Mouse (Mus musculus) telencephalon, adult 2 months (tissue): ENCODE data around the gene Ntm.

Source experiments
- DNase-seq: peaks from one replicate; pipeline ENCODE4 v3.0.0-alpha.2; 2011; ENCODE audit warnings: low read depth, low spot score

Gene Ntm

DNA sequence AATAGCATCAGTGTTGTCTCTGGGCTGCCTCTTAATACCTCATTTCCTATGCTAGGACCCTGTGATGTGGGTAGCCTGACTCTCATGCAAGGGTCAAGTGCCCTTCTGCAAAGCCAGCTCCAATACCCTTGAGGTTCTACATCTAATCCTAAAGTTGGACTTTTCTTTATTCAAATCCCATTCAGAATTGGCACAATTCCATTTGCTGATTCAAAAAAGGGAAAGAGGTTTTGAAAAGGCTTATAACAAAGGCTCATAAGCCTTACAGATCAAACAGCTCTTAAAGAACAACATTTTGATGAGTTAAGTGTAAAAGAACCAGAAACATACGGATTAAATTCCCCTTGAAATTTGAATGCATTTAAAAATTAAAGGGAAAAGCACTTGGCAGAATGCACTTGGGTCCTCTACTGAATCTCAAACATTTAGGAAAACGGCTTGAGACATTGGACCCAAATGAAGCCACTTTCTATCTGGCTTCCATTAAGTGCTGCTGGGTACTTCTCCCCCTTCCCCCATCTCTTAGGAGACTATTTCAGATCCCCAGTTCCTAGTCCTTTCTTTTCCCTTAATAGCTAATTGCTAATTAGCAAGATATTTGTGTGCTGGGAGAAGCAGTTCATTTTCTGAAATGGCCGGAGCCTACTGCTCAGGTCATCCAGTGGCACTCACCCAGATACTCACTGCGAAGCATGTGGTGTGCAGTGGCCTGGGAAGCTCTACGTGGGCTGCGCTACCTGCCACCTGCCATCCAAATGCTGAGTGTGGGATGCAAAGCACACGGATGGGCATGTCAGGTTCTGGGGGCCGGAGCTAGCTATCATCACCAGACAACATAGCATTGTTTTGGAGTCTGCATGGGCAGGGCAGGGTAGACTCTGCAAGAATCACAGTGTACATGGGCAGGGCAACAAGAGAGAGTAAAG, 720.2 kb downstream of the Ntm start:
- no peak for DNase-seq

DNA sequence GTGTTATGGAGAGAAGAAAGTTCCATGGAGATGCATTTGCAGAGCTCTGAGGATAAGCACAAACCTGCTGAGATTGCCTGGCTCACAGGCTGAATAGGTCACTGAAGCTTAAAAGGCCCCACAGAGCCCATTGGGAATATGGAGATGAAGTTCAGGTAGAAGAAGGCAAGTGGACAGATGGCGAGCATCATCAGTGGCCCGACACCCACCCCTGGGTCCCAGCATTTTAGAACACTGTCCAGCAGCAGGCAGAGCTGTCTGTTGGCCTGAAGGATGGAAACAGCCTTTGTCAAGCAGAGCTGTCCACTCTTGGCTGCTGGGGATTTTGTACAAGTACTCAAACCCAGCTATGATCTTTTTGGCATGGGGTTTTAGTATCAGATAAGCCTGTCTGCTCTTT, 722.1 kb downstream of the Ntm start:
- DNase-seq, result no peak

GRCm38 (mm10) chr9:29238973-29239372, 724.0 kb downstream of the Ntm start:
- DNase-seq, result no peak

GRCm38 (mm10) chr9:29236752-29237151, 726.2 kb downstream of the Ntm start:
- no peak for DNase-seq

DNA sequence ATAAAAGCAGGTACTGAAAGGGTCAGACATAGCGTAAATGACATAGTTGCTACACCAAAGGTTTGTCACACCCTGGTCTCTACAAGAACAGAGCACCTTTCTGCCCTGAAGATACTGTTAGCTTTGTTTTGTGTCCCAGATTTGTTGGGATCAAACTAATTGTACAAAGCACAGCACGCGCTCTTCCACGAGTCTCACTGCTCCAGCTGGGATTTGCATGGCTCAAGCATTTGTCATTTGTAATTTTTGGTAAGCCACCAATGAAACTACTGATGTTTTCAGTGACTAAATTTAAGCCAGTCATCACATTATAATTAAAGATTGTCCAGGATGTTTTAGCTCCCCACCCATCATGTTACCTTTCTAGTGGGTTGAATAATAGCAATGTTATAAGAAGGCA, 735.2 kb downstream of the Ntm start:
- DNase-seq, result no peak

DNA sequence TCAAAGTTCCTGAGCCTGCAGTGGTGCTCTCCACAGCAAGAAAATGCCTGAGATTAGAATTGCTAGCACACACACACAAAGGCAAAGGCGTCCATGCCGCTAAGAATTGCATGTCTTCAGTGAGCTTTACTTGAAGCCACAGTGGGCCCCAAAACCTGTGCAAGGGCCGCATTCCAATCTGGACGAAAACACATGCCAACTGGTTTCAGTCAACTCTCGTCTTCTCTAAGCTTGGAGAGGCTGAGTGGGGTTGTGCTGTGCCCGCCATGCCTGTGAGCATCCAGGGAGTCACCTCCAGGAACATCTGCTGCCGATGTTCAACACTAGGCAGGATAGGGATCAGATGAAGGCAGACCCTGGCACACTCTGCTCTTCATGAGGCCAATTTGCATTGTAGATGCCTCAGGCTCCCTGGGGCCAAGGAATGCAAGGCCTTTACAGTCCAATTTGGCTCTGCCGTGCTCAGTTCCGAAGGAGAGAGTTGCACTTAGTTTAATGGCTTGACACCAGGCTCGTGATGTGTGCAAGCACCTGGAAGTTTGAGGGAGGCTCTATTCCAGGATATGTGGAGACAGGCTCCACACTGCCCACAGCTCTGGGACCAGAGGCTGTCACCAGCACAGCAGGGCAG, 739.9 kb downstream of the Ntm start:
- no peak for DNase-seq

DNA sequence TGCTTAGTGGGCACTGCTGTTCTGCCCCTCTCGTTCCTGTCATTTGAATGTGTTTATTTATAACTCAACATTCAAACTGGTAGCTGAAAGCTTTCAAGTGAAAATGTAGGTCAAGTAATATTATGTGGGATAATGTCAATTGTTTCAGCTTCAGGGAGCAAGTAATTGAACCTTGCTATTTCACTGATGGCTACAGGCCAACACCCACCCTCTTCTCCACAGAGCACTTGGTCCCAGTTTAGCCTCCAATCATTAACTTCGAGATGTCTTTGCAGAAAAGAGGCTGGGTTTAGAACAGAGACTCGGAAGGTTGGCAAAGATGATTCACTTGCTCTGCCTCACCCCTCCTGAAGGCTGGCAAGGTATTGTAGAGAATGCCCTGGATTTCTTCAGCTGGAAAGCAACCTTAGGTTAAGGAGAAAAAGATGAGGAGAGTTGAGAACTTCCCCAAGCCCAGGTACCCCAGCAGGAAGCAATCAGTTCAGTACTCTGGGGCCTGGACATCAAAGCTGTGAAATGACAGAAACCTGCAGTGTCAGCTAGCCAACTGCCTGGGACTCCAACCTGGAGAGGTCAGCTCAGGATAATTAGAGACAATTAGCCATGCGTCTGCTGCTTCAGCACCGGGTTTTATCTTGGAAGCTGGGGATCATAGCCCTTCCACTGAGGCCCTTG, 741.9 kb downstream of the Ntm start:
- DNase-seq, result no peak

GRCm38 (mm10) chr9:29220493-29220892, 742.4 kb downstream of the Ntm start:
- no peak for DNase-seq

- DNase-seq, result no peak
Observed at GRCm38 (mm10) chr9:29217951-29218350, 745.0 kb downstream of the Ntm start.

DNA sequence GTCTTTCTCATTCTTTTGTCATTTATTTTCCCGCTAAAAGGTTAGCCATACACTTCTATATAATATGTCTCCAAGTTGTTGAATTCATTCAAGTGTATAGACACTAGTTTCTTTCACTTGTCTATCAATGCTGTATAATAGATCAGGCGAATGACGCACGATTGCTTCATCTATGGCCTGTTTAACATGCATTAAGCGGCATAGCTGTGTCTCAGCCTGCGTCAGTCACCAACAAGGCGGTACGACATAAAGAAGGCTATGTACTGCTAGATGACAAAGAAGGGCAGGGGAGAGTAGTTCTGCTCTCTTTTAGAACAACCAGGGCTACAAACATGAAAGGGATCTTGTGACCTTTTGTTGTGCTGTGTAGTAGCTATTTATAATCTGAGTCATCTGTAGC, 746.4 kb downstream of the Ntm start:
- no peak for DNase-seq

GRCm38 (mm10) chr9:29215796-29216195, 747.1 kb downstream of the Ntm start:
- DNase-seq, result no peak

DNA sequence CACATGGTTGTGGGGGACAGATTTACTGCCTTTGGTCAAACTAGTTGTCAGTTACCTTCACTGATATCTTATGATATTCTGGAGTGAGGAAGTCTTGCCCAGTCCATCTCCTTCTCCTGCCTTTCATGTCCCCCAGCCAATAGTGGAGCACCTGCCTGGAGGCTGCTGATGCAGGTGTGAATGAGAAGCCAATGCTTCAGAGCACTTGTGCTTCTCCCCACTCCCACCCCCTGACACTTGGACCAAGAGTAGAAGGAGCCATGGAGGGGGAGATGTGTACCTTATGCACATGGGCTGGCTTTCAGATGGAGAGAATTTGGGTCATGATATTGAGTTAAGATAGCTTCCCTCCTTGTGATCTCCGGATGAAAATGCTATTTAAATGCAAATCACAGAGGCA, 747.7 kb downstream of the Ntm start:
- DNase-seq, result no peak

- DNase-seq, result no peak
Observed at GRCm38 (mm10) chr9:29209243-29209642, 753.7 kb downstream of the Ntm start.

- no peak for DNase-seq
Observed at GRCm38 (mm10) chr9:29208142-29208541, 754.8 kb downstream of the Ntm start.

GRCm38 (mm10) chr9:29205680-29206079, 757.3 kb downstream of the Ntm start:
- no peak for DNase-seq

- no peak for DNase-seq
Observed at GRCm38 (mm10) chr9:29202196-29202595, 760.7 kb downstream of the Ntm start.

- peak; percentile 58 for DNase-seq
Observed at GRCm38 (mm10) chr9:29201163-29202053, 761.5 kb downstream of the Ntm start.

GRCm38 (mm10) chr9:29197046-29197445, 765.9 kb downstream of the Ntm start:
- no peak for DNase-seq

- no peak for DNase-seq
Observed at GRCm38 (mm10) chr9:29194265-29194664, 768.7 kb downstream of the Ntm start.

- no peak for DNase-seq
Observed at GRCm38 (mm10) chr9:29183011-29183410, 779.9 kb downstream of the Ntm start.

DNA sequence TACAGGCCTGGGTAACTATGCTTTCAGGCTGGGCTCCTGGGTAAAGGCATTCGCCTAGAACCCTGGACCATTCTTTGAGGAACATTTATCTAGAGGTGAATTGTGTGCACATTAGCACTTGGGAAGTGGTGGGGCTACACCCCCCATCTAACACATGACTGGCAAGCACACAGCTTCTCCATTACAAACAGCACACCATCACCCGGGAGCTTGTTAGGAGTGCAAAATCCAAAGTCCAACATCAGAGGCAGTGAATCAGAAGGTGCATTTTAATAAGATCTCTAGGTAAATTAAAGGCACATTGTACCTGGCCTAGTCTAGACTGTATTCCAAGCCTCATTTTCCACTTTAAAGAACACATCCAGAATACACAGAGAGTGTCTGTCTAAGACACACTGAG, 781.3 kb downstream of the Ntm start:
- no peak for DNase-seq

DNA sequence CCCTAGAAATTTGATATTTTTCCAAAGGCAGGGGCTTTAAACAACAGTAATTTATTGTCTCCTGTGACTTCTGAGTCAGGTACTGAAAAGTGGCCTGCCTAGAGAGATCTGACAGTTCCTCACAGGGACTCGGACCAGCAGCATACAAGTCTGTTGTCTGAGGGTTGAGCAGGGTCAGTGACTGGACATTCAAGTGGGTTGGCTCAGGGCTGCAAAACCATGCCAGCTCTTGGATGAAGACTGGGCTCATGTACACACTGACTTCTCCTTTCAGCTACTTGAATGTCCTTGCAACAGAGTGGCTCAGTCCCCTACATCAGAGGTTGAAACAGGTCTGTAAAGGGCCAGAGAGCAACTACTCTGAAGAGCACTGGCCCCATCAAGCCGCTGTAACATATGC, 797.2 kb downstream of the Ntm start:
- no peak for DNase-seq
